Mouse (Mus musculus): Measurements from ENCODE around the gene Olfr157. TPM values are rescaled to one million over a fixed set of nuclear protein-coding genes. Genes with fewer than 3 reads are reported as not detected.

Olfr157 gene
- not detected in 2 replicates for polyA plus RNA-seq (2015; fragmentation: Nextera tagmentation; extraction: Ambion mirVana)

GRCm38 (mm10) chr4:43840101-43840500 lies at the start of gene Olfr157:
Gene Olfr157, minus strand, starts transcription at chr4:43840201.
- H3K9me3 ChIP-seq, result no peaks in the 10 kb centered on the region
- H3K27me3 ChIP-seq, result no peaks in the 10 kb centered on the region
- no peak for ATAC-seq (ENCODE audit: insufficient number of reproducible peaks, low FRiP score, low TSS enrichment, low read depth)
- H3K4me1 ChIP-seq, result no peaks in the 10 kb centered on the region
- H3K4me2 ChIP-seq, result no peak within 1 kb of the TSS
- H3K27ac ChIP-seq, result no peak within 1 kb of the TSS
- H3K36me3 ChIP-seq, result no peaks in the 10 kb centered on the region
- WGBS, result 68% methylated on average over 1 of the region's 1 CpGs
- no peak within 1 kb of the TSS for H3K4me3 ChIP-seq
- no peak within 1 kb of the TSS for H3K9ac ChIP-seq

- no peaks in the 10 kb centered on the region for H3K9me3 ChIP-seq
- no peak overlapping the region for H3K4me3 ChIP-seq
- no peak overlapping the region for H3K9ac ChIP-seq
- ATAC-seq (ENCODE audit: insufficient number of reproducible peaks, low FRiP score, low TSS enrichment, low read depth), result no peak
- peaks cover 12% of the 10 kb centered on the region; the same call in 1 of the 2 replicates for H3K4me1 ChIP-seq
- H3K36me3 ChIP-seq, result no peaks in the 10 kb centered on the region
- 25% methylated on average over 4 of the region's 4 CpGs for WGBS
- no peak overlapping the region for H3K4me2 ChIP-seq
- H3K27me3 ChIP-seq, result no peaks in the 10 kb centered on the region
- no peak overlapping the region for H3K27ac ChIP-seq
These were observed 44.2 kb upstream of the Olfr157 start for GRCm38 (mm10) chr4:43884196-43884595.

- Histone ChIP-seq H3K27me3 (no peaks in the 10 kb centered on the region), H3K4me1 (peaks cover 27% of the 10 kb centered on the region), H3K27ac (no peak overlapping the region), H3K9ac (no peak overlapping the region), H3K9me3 (no peaks in the 10 kb centered on the region), H3K36me3 (no peaks in the 10 kb centered on the region), H3K4me2 (no peak overlapping the region), H3K4me3 (no peak overlapping the region)
- no peak for ATAC-seq (ENCODE audit: insufficient number of reproducible peaks, low FRiP score, low TSS enrichment, low read depth)
- WGBS, result 73% methylated on average over 6 of the region's 6 CpGs
These were observed 39.6 kb upstream of the Olfr157 start for GRCm38 (mm10) chr4:43879566-43879965.

DNA sequence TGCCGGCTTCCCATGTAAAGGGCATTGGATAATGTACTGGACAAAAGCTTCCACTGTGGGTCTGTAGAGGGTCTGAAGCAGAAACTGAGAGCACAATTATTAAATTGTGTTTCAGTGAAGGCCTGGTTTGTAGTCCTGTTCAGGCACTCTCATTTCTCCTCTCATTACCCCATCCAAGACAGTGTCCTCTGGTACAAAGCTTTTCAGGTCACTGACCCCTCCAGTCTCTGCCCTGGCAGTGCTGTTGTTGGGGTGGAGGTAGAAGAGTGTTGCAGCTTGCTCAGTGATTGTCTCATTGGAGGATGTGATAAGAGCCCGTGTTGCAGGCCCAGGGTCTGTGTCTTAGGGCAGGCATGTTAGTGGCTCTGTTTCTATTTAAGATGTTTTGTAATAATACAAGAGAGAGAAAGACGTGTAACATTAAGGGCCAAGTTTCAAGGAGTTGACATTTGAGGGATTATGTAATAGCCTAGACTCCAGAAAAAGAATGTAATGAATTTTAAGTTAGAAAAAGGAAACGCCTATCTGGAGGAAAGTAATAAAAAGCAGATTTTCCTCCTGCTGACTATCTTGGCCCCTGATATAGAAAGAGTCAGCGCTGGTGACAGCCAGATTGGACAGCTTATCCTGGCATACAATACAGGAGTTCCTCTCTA lies 38.2 kb upstream of the Olfr157 start:
- Histone ChIP-seq H3K4me1 (peaks cover 19% of the 10 kb centered on the region), H3K36me3 (no peaks in the 10 kb centered on the region), H3K4me3 (no peak overlapping the region), H3K9me3 (no peaks in the 10 kb centered on the region), H3K27ac (peak overlapping the region; percentile 71; the same call in 1 of the 2 replicates), H3K27me3 (no peaks in the 10 kb centered on the region), H3K9ac (no peak overlapping the region), H3K4me2 (no peak overlapping the region)
- 31% methylated on average over 5 of the region's 5 CpGs for WGBS
- ATAC-seq (ENCODE audit: insufficient number of reproducible peaks, low FRiP score, low TSS enrichment, low read depth), result no peak

- H3K9ac ChIP-seq, result no peak overlapping the region
- 92% methylated on average over 1 of the region's 1 CpGs for WGBS
These were observed 37.2 kb upstream of the Olfr157 start for GRCm38 (mm10) chr4:43877230-43877629.

DNA sequence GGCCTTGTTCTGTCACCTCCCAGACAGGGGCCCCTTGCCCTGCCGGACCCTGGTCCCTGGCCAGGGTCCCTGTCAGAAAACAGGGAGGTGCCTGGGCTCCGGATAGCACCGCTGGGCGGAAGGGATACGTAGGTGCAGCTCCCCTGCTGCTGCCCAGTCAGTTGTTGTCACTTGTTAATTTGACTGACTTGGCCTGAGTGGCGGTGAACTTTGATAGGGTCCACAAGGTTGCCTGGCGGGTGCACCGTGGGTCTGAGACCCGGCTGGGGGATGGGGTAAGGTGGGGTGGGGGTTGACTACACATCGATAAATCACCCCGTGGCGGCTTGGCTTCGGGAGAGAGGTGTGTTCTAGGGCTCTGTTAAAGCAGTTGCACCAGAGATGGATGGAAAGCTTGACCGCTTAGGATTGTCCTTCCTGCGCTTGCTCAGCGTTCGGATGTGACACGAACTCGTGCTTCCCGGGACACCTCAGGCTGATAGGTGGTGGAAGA lies 36.0 kb upstream of the Olfr157 start:
- WGBS, result under 1% methylated on average over 20 of the region's 20 CpGs
- H3K27me3 ChIP-seq, result no peaks in the 10 kb centered on the region
- peak overlapping the region; percentile 69 for H3K27ac ChIP-seq
- H3K4me1 ChIP-seq, result peaks cover 19% of the 10 kb centered on the region
- no peaks in the 10 kb centered on the region for H3K9me3 ChIP-seq
- H3K4me2 ChIP-seq, result peak overlapping the region; percentile 83
- ATAC-seq (ENCODE audit: insufficient number of reproducible peaks, low FRiP score, low TSS enrichment, low read depth), result peak; percentile 49; the same call in 1 of the 2 replicates
- no peaks in the 10 kb centered on the region for H3K36me3 ChIP-seq
- peak overlapping the region; percentile 67 for H3K9ac ChIP-seq
- H3K4me3 ChIP-seq, result peak overlapping the region; percentile 93

More at GRCm38 (mm10) chr4:43877230-43877629, 37.2 kb upstream of the Olfr157 start:
- H3K9me3 ChIP-seq, result no peaks in the 10 kb centered on the region
- H3K27ac ChIP-seq, result no peak overlapping the region
- no peaks in the 10 kb centered on the region for H3K27me3 ChIP-seq
- no peaks in the 10 kb centered on the region for H3K36me3 ChIP-seq
- H3K4me3 ChIP-seq, result no peak overlapping the region
- no peak for ATAC-seq (ENCODE audit: insufficient number of reproducible peaks, low FRiP score, low TSS enrichment, low read depth)
- peaks cover 19% of the 10 kb centered on the region for H3K4me1 ChIP-seq
- H3K4me2 ChIP-seq, result no peak overlapping the region

DNA sequence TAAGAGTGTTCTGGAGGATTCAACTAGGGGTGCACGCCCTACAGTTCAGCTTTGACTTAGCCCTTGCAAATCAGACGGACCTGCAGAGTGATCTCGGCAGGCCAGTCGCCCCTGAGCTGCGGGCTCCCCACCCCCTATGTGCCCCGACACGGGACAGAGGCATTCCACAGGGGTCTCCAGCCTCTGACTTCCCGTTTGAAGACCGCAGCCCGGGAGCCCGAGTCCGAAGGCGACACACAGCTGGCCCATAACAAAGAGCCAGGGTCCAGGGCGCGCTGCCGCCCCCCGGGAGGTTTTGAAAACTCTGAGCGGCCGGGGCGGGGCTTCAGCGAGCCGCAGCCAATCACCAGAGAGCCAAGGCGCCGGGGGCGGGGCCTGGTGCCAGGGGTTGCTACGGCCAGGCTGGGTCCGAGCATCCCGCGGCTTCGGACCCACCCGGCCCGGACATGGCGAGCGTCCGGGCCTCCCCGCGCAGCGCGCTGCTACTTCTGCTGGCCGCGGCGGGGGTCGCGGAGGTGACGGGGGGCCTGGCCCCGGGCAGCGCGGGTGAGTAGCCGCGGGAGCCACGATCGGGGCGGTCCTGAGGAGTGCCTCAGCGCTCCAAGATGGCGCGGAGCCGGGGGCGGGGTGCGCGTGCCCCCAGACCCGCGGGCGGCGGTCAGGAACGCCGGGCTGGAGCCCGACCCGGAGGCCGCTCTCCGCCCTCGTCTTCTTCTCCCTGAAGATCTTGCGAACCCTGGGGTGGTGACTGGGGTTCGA lies 35.3 kb upstream of the Olfr157 start, which contains the start of gene Reck:
TSS of gene Reck (plus strand) at position 371 of the 759 bp plus-strand sequence.
- Histone ChIP-seq H3K4me2 (peak within 1 kb of the TSS; percentile 83), H3K27ac (peak within 1 kb of the TSS; percentile 69), H3K9me3 (no peaks in the 10 kb centered on the region), H3K9ac (peak within 1 kb of the TSS; percentile 67), H3K4me1 (peaks cover 19% of the 10 kb centered on the region), H3K4me3 (peak within 1 kb of the TSS; percentile 93), H3K27me3 (no peaks in the 10 kb centered on the region), H3K36me3 (no peaks in the 10 kb centered on the region)
- under 1% methylated on average over 73 of the region's 73 CpGs for WGBS
- ATAC-seq (ENCODE audit: insufficient number of reproducible peaks, low FRiP score, low TSS enrichment, low read depth), result peak; percentile 89

DNA sequence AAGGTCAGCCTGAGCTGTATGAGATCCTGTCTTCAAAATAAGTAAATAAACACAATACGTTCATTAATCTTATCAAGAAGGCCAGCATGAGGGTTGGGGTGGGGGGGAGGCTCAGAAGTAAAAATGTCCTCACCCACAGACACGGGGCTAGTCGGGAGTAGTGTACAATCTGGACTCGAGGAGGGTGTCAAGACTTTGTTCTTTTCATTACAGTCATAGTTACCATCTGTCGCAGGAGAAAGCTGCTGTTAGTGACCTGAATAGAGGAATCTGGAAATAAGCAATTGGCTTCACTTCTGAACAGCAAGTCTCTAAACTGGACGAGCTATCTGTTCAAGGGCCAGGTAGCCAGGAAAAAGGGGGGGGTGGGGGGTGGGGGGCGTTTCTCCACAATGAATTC lies 34.5 kb upstream of the Olfr157 start:
- Histone ChIP-seq H3K4me1 (peaks cover 19% of the 10 kb centered on the region), H3K9ac (no peak overlapping the region), H3K4me2 (peak overlapping the region; percentile 83), H3K36me3 (no peaks in the 10 kb centered on the region), H3K9me3 (no peaks in the 10 kb centered on the region), H3K4me3 (peak overlapping the region; percentile 93), H3K27me3 (no peaks in the 10 kb centered on the region), H3K27ac (no peak overlapping the region)
- no peak for ATAC-seq (ENCODE audit: insufficient number of reproducible peaks, low FRiP score, low TSS enrichment, low read depth)
- 46% methylated on average over 7 of the region's 7 CpGs for WGBS

DNA sequence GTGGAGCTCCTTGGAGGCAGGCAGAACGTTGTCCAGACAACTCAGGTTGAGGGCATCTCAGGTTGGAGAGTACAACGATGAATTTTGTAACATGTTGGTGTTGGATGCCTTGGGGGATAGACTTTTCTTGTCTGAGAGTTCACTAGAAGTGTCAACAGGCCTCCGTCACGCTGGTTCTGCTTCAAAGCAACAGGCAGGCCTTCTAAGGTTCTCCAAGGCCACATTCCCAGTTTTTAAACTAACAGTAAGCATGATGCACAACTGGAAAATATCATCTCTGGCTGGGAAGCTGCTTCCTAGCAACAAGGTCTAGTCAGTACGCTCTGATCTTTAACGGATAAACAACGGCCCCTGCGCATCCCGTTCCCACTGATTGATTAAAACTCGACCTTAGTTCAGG lies 29.8 kb upstream of the Olfr157 start:
- H3K4me1 ChIP-seq, result peaks cover 2% of the 10 kb centered on the region; the same call in 1 of the 2 replicates
- no peaks in the 10 kb centered on the region for H3K27me3 ChIP-seq
- no peak overlapping the region for H3K9ac ChIP-seq
- no peak for ATAC-seq (ENCODE audit: insufficient number of reproducible peaks, low FRiP score, low TSS enrichment, low read depth)
- no peak overlapping the region for H3K4me3 ChIP-seq
- no peaks in the 10 kb centered on the region for H3K36me3 ChIP-seq
- no peak overlapping the region for H3K4me2 ChIP-seq
- 82% methylated on average over 10 of the region's 10 CpGs for WGBS
- H3K9me3 ChIP-seq, result no peaks in the 10 kb centered on the region
- no peak overlapping the region for H3K27ac ChIP-seq

DNA sequence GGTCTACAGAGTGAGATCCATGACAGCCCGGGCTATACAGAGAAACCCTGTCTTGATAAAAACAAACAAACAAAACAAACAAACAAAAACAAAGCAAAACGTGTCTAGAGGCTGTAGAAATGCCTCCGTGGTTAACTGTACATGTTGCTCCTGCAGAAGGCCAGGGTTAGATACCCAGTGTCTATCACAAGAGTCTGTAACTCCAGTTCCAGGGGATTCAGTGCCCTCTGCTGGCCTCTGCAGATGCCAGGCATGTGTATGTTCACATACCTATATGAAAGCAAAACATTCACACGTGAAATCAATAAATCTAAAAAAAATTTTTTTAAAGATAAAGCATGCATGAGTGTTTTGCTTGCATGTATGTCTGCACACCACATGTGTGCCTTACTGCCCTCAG lies 23.3 kb upstream of the Olfr157 start:
- Histone ChIP-seq H3K4me2 (no peak overlapping the region), H3K4me3 (no peak overlapping the region), H3K27ac (no peak overlapping the region), H3K36me3 (no peaks in the 10 kb centered on the region), H3K27me3 (no peaks in the 10 kb centered on the region), H3K4me1 (peaks cover 6% of the 10 kb centered on the region), H3K9ac (no peak overlapping the region), H3K9me3 (no peaks in the 10 kb centered on the region)
- WGBS, result 67% methylated on average over 4 of the region's 4 CpGs
- ATAC-seq (ENCODE audit: insufficient number of reproducible peaks, low FRiP score, low TSS enrichment, low read depth), result no peak

DNA sequence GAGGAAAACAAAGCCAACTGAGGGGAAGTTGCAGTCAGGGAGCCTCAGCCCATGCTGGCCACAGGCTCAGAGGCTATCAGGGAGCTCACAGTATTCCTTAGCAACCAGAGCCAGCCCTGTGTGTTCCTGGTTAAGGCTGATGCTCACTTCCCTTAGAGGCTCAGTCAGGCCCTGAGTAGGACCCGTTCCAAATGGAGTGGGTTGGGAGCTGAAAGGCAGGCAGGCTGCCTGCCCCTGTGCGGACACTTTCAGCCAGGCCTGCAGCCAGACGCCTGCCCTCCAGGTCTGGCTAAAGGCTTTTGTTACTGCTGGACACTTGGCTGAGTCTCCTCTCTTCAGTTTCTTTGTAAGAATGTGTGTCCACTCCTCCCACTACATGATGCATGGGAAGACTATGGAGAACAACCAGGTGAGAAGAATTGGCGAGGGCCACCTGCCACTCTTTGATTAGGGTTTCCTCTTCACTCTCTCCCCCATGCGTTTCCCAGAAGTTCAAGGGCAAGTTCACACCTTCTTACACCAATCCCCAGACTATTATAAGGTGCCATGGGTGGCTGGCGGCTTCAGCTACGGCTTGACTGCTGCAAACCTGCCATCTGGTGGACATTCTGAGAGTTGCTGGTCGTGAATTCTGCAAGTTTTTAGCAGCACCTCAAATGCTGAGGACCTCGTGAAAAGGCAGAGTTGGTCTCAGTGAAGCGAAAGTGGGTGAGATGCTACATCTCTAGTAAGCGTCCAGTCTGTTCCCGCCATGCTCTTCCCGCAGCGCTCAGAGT lies 20.9 kb upstream of the Olfr157 start:
- WGBS, result 15% methylated on average over 14 of the region's 14 CpGs
- H3K4me2 ChIP-seq, result no peak overlapping the region
- ATAC-seq (ENCODE audit: insufficient number of reproducible peaks, low FRiP score, low TSS enrichment, low read depth), result no peak

More for the DNA sequence above, 20.9 kb upstream of the Olfr157 start:
- Histone ChIP-seq H3K27ac (peak overlapping the region; percentile 14; the same call in 1 of the 2 replicates), H3K36me3 (no peaks in the 10 kb centered on the region), H3K4me3 (no peak overlapping the region), H3K9ac (no peak overlapping the region), H3K9me3 (no peaks in the 10 kb centered on the region), H3K27me3 (no peaks in the 10 kb centered on the region), H3K4me1 (peaks cover 6% of the 10 kb centered on the region)
